Mouse (Mus musculus) fat pad, adult 2 months (tissue): Measurements from ENCODE around the gene Bclaf3.
"Not testable (repeated sequence)": the region's sequence is repeated elsewhere in the genome, so short reads cannot be mapped to it uniquely, and the experiment has no call there.

Experiments
- DNase-seq: peaks from one replicate; pipeline ENCODE4 v3.0.0-alpha.2; 2011; ENCODE audit warnings: low read depth, low spot score; ENCODE audit errors: extremely low read depth

Bclaf3 gene

DNA sequence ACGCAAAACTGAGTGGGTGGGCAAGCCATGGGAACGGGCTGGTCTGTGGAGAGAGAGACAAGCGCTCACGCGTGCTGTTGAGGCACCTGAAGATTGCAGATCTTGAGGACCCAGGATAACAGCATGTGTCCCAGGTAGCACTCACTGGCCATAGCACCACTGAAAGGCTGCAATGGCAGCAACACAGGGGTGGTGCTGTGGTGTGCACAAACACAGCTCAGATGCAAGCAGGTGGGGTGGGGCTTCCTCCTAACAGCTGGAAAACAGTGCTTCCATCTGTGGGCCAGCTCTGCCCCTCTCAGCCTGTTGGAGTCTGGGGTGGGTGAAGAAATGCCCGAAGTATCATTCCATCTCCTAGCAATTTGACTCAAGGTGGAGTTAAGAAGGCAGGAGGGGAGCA lies at the start of gene Bclaf3:
Gene Bclaf3, plus strand, starts transcription at position 301 of the 400 bp plus-strand sequence.
- no peak for DNase-seq

DNA sequence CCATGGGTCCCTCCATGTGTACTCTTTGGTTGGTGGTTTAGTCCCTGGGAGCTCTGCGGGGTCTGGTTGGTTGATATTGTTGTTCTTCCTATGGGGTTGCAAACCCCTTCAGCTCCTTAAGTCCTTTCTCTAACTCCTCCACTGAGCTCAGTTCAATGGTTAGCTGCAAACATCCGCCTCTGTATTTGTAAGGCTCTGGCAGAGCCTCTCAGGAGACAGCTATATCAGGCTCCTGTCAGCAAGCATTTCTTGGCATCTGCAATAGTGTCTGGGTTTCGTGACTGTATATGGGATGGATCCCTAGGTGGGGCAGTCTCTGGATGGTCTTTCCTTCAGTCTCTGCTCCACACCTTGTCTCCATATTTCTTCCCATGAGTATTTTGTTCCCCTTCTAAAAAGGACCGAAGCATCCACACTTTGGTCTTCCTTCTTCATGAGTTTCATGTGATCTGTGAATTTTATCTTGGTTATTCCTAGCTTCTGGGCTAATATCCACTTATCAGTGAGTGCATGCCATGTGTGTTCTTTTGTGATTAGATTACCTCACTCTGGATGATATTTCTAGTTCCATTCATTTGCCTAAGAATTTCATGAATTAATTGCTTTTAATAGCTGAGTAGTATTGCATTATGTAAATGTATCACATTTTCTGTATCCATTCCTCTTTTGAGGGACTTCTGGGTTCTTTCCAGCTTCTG lies 48.1 kb upstream of the Bclaf3 start:
- not testable (repeated sequence) for DNase-seq

DNA sequence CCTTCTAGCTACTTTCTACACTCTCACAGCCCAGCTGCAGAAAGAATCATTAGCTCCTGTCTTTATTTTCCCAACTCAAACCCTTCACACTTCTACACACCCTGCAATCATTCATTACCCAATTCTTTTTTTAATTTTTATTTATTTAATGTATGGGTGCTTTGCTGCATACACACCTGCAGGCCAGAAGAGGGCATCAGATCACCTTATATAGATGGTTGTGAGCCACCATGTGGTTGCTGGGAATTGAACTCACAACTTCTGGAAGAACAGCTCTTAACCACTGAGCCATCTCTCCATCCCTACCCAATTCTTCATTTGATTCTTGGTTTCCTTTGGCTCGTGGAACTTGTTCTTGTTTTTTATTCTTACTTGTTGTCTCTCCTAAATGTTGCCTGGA lies 42.2 kb upstream of the Bclaf3 start:
- DNase-seq: no peak

DNA sequence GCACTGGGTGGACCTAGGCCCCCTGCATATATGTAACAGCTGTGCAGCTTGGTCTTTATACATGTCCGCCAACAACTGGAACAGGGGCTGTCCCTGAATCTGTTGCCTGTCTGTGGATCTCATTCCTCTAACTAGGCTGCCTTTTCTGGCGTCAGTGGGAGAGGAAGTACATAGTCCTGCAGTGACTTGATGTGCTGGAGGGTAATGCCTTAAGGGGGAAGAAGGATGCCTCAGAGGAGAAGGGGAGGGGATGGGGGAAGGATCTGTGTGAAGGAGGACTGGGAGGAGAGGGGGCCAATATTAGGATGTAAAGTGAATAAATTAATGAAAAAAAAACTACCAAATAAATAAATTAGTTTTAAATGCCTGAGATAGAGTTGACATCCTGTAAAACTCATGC lies 23.3 kb upstream of the Bclaf3 start:
- no peak for DNase-seq

DNA sequence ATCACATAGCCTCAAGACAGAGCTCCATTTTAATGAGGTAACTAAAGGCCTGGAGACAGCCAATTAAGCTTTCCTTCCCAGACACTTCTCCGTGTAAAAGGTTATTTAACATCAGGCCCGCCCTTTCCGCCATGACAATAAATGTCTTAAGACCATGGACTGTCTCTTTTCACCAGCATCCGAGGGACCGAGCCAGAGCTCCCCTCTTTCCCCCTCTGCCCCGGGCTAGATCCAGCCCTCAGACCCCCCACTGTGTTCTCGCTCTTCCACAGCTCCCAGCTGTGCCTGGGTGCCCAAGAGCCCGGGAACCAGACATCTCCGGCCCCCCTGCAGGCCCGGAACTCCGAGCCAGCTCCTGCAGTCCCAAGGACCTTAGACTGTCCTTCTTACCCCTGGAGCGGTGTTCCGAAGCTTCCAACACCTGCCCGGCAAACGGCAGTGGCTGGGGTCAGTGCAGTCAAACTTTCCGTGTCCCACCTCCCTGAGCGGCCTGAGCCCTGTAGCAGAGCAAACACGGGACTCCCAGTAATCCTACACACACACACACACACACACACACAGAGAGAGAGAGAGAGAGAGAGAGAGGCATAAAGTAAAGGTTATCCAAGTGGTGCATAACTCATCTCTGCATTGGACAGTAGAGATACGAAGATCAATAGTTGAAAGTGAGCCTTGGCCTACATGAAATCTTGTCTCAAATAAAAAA lies 18.0 kb upstream of the Bclaf3 start:
- no peak for DNase-seq

DNA sequence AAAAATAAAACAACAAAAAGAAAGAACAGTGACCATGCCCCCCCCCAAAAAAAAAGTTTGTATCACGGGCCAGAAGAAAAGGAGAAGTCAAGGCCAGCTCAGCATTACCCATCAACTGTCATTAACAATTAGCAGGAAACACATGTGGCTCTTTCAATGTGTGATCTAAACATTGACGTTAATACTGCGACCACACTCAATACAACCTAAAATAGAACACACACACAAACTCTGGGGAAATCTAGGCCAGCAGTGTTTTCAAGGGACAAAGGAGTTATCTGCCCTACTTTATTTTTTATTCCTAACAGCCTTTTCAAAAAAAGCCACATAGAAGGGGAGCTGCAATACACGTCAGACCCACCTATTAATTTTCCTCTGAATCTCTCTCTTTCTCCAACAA lies 17.4 kb upstream of the Bclaf3 start:
- no peak for DNase-seq

DNA sequence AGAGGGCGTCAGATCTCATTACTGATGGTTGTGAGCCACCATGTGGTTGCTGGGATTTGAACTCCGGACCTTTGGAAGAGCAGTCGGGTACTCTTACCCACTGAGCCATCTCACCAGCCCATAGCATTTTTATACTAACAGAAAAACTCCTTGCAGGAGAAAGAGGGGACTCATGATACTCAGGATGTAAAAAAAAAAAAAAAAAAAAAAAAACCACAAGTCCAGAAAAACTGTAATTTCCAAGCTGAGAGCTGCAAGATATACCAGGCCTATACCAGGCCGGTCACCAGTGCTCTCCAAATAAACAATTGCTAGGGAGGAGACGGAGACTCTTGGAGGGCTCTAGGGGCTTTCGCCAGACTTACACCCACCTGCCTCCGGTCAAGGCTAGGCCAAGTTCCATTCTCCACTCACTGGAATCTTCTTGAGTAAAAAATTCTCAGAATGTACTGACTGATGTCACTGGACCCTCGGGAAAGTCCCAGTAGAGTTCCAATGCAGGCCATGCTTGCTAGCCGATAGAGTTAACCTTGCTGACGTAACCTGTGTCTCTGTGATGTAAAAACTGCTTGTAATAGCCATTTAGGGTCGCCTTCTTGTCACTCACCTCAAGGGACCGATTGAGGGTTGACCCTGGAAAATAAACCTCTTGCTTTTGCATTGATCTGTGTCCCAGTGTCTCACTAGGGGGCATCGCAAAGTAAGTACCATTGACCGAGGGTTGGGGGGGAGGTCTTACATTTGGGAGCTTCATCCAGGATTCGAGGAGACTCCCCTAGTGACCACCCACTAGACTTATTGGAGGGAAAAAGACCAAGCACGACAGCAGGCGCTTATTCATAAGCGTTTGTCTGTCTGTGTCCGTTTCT lies 16.4 kb upstream of the Bclaf3 start:
- no peak for DNase-seq

DNA sequence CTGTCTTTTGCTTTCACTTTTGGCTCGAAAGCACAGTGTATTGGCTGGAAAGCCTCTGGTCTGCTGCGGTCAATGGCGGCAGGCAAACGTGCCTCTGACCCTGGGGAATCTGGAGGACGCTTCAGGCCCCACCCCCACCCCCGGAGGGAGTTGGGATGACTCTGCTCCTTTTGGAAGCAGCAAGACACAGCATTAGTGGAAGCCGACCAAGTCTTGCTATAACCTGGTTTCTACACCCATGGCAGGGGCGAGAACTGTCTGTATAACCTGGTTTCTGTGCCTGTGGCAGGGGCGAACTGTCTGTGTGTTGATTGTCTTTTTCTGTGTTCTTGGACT lies 15.8 kb upstream of the Bclaf3 start:
- DNase-seq: no peak

DNA sequence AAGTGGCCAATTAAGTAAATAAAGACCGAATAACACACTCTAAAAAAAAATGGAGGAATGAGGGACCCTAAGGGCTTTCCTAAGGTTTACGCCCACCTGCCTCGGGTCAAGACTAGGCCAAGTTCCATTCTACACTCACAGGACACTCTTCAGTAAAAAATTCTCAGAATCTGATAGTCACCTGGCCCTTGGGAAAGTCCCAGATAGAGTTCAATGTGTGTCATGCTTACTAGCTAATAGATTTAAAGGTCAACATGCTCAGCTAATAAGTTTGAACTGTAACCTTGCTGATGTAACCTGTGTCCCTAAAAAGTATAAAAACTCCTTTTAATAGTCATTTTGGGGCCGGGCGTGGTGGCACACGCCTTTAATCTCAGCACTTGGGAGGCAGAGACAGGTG lies 10.9 kb upstream of the Bclaf3 start:
- DNase-seq: no peak

DNA sequence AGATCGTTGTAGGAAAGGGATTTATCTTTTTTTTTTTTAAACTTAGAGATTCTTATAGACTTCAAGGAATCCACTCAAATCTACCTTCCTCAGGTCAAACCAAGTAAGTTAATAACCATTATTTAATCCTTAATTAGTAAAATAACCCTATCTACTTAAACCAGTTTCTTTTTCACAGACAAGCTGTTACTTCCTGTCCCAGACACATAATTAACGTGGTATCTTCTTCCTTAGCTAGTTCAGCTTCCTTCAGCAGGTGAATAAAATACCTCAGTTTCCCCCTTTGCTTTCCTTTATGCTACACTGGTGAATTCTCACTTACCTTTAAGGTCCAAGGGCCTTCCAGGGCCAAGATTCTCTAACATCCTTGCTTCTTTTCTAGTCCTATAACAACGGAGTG lies 4.7 kb upstream of the Bclaf3 start:
- no peak for DNase-seq

DNA sequence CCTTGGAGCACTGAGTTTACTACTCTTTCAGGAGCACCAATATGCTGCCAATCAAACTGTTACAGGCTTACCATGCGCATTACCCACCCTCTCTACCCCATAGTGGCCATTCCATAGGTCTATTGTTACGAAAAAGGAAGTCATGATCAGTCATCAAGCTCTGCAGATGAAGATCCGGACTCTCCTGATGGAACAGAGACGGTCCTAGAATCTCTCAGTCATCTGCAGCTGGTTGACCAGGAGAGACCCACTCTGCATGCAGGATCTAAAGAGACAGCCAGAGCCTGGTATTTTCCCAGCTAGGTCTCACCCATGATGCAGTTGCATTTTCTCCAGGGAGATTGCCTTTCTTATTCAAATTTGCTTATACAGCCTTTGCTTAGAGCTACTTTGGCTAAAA lies 3.8 kb upstream of the Bclaf3 start:
- DNase-seq: no peak

DNA sequence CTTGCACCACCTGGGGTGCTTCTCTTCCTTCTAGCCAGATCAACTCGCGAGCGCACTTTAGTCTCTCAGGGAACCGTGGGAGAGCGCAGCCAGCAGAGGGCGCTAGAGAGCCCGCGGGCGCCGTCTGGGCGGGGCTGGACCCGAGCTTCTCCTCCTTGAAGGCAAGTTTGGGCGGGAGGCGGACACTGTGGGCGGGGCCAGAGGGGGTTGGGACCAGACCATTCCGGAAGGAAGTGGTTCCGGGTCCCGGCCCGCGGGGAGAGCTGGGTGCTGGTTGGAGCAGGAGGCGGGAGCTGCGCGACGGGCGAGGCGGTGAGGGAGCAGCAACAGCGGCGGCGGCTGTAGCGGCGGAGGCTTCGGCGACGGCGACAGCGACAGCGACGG lies 5.9 kb downstream of the Bclaf3 start:
- DNase-seq: peak; percentile 18

DNA sequence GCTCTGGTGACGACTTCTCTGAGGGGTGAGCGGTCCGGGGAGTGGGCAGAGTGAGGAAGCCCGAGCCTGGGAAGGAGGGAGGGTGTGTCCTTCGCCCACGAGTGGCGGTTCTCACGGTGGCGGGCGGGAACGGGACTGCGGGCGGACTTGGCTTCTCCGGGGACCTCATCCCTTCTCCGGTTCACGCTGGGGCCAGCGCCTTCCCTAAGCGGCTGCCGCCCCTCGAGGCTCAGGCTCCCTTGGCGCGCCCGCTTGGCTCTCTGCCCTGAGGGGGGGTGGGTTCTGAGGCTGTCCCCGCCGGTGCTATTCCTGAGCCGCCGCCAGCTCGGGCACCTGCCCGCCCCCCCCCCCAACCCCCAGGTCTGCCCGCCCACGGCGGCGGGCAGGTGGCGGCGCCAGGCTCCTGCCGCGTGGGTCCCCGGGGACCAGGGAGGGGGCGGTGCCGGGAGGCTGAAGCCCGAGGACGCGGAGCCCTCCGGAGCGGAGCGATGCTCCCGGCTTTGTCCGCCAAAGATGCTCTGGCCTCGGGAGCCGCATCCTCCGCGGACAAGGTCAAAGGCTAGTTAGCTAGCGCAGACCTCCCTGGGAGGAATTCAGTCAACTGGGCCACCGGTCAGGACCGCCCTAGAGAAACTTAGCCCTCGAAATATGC lies 6.4 kb downstream of the Bclaf3 start:
- no peak for DNase-seq

DNA sequence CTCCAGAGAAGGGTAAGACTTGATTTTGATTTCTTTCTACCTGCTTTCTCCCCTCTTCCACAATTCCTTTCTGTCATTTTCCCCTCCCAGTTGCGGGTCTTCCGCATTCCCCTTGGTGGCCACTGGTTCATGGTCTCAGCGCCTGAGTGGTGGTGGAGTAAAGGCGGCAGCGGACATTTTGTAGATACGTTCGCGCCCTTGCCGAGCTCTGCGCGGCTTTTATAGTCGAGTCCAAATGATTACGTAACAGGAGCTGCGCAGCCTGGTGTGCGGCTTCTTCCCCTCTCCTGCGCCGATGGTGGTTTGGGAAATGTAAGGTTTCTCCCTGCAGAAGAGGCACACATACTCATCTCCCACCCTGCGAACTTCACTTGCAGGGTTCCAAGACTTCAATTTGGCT lies 15.4 kb downstream of the Bclaf3 start:
- no peak for DNase-seq

DNA sequence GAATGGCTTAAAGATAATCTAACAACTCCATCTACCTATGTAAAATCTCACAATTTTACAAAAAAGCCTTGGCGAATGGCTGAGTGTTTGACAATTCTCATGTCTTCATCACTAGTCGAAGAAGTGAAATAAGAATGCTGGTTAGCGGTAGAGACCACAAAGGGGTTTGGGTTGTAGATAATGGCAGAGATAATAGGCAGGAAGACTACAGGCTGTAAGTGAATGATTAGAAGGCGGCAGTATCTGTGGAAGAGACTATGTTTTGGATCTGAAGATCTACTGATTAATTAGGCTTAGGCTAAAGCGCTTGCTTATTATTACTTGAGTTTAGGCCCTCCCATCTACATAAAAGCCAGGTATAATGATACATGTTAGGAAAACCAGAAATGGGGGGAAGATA lies 20.6 kb downstream of the Bclaf3 start:
- DNase-seq: no peak

DNA sequence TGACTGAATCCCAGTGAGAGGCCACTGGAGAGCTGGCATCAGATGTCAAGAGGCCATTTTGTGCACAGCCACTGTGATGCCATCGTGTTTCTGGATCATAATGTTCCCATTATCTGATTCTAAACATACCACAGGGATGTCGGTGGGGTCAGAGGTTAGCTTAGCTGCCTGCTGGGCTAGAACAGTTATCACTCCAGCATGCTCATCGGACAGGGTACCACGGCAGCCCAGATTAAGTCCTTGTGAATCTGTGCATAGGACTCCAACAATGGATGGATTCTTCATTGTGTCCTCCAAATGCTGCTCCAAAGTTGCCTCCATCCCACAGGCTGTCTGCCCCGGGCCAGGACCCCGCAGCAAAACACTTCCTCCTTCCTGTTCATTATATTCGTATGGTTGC lies 58.2 kb downstream of the Bclaf3 start:
- not testable (repeated sequence) for DNase-seq

DNA sequence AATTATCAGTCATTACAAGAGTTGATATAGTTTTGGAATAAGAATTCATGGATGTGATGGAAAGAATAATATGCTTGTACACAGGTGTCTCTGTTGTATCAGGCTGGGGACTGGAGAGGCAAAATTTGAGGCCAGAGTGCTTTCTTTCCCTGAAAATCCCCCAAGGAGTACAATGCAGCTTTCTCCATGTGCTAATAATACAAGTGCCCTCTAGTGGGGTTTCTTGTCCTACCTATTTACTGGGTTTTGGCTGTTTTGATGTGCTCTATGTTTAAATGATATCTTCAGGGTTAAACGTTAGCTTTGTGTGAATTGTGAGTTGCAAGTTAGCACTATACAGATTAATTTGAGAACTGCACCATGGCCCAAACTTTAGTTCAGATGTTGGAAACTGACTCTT lies 65.1 kb downstream of the Bclaf3 start:
- no peak for DNase-seq

DNA sequence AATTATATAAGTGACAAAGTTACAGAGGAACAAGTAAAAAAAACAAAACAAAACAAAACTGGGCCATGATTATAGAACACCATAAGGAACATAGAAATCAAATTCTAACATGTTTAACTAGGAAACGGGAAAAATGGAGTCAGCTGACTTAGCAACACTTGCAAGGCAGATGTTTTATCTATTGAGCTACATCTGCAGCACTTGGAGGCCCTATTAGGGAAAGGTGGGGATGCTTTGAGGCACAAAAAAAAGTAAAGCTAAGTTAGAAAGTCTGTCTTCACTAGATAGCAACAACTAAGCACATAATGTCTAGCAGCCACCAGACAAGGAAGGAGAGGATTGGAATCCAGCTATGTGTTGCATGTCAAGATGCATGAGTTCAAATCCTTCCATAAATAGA lies 71.0 kb downstream of the Bclaf3 start:
- no peak for DNase-seq

DNA sequence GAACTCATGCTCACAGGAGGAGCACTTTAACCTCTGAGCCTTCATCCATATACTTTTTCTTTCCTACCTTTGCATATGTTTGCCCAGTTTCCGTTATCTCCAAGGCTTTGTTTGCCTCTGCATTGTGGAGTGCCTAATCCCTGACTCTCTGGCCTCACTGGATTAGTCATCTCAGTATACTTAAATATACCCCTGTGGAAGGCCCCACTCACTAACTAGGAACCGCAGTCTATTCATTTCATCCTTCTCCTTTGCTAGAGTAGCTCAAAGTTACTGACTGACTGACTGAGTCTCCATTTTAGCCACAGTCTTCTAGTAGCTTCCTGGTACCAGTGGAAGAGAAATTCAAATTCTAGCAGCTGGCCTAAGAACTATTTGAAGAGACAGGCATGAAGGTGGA lies 78.3 kb downstream of the Bclaf3 start:
- no peak for DNase-seq

DNA sequence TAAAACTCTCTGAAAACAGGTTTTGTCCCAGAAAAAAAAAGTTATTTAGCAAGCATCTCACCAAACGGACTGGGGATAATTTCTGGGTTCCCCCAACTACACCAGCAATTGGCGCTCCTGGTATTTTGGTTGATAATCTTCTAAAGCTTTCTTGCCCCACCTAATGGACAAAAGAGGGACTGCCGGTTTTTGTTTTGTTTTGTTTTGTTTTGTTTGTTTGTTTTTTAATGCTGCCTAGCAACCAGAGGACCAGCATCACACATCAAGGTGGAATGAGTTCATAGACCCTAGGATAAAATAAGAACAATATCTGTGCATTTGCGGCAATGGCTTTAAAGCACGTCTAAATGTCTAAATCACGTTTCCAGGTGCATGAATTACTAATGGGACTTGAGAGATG lies 80.4 kb downstream of the Bclaf3 start:
- DNase-seq: no peak

DNA sequence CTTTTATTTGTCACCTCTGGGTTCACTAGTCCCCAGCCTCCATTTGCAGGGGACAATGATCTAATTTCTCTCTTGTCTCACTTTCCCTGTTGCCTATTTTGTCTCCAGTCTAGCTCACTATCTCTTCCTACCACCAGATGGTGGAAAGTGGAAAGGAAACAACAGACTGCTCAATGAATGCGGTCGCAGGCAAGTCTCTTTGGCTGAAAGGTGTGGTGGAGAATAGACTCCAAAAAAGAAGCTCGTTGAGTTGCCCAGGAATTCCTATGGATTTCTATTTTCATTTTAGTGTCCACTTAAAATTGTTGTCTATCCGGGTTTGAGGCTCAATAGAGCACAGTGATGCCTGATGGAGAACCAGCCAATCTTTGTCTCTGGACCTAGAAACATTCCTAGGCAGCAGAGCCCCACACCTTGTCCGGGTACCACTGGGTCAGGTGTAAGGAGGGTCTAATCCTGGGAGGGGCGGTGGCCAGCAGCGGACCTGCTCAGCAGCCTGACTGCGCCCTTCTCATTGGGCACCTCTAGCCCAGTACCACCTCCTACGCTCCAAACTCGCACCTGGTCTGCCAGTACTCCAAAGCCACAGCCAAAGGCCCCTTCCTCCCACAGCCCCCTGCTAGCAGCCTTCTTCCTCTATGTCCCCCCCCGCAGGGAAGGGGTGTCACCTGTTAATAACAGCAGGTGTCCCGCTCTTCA lies 99.9 kb downstream of the Bclaf3 start:
- no peak for DNase-seq
